Mouse (Mus musculus) embryonic facial prominence, embryonic 14.5 days (tissue): ENCODE results near the gene Myl7. TPM values are rescaled to one million over a fixed set of nuclear protein-coding genes. Genes with fewer than 3 reads are reported as not detected.
A peak's percentile ranks its signal among the peaks of the same experiment; 100 is the strongest.

Source experiments
- ATAC-seq: fragments of 200-750 bp; cut with Nextera tagmentation; 2 replicates; pipeline ENCODE4 v1.8.0; 2017; ENCODE audit warnings: low read depth, moderate number of reproducible peaks, moderate TSS enrichment
- DNase-seq: peaks from one replicate; pipeline ENCODE4 v3.0.0-alpha.2; 2015; ENCODE audit warnings: low spot score
- H3K27ac ChIP-seq: fragments of 300-500 bp; sonication (generic); replicated peaks from 2 replicates; pipeline ENCODE4 v1.5.1; 2014; ENCODE audit warnings: low read depth, mild to moderate bottlenecking, low read length, moderate library complexity
- H3K27me3 ChIP-seq: fragments of 300-500 bp; sonication (generic); replicated peaks from 2 replicates; pipeline ENCODE4 v1.6.1; 2014; ENCODE audit warnings: low read length; ENCODE audit not compliant: control insufficient read depth, insufficient read depth
- H3K36me3 ChIP-seq: fragments of 300-500 bp; sonication (generic); 2 replicates; pipeline ENCODE4 v1.6.1; 2014; ENCODE audit warnings: low read length, mixed read lengths; ENCODE audit not compliant: control insufficient read depth, insufficient read depth
- H3K4me1 ChIP-seq: fragments of 300-500 bp; sonication (generic); 2 replicates; pipeline ENCODE4 v1.6.1; 2014; ENCODE audit warnings: antibody characterized with exemption, low read length; ENCODE audit not compliant: control insufficient read depth, insufficient read depth
- H3K4me2 ChIP-seq: fragments of 300-500 bp; sonication (generic); 2 replicates; pipeline ENCODE4 v1.6.1; 2014; ENCODE audit warnings: low read depth, mild to moderate bottlenecking, low read length, moderate library complexity, mixed read lengths
- H3K4me3 ChIP-seq: fragments of 300-500 bp; sonication (generic); 2 replicates; pipeline ENCODE4 v1.5.1; 2014; ENCODE audit warnings: low read depth, mild to moderate bottlenecking, low read length
- H3K9ac ChIP-seq: fragments of 300-500 bp; sonication (generic); 2 replicates; pipeline ENCODE4 v1.6.1; 2014; ENCODE audit warnings: low read depth, mild to moderate bottlenecking, low read length, moderate library complexity, mixed read lengths
- H3K9me3 ChIP-seq: fragments of 300-500 bp; sonication (generic); 2 replicates; pipeline ENCODE4 v1.6.1; 2016; ENCODE audit warnings: low read length; ENCODE audit not compliant: control insufficient read depth
- WGBS: fragments of 180-500 bp; shearing (Covaris S2); extraction: QIAGEN DNeasy Blood & Tissue Kit; methylation state at CpG from one replicate; pipeline ENCODE4 v1.1.7; 2014; 5-methylcytosine and 5-hydroxymethylcytosine counted together
- polyA plus RNA-seq: library from polyadenylated mRNA; unstranded; fragments of >200 nt; fragmentation: Nextera tagmentation; extraction: Ambion mirVana; gene quantifications from 2 replicates; pipeline ENCODE4 v1.2.1, GENCODE M21; 2014

Gene Myl7
- polyA plus RNA-seq, 1 experiment from 2014 or later: 0.63 TPM

GRCm38 (mm10) chr11:5869331-5869730 is 29.3 kb downstream of the Myl7 start:
- DNase-seq (no peak), ATAC-seq (no peak)
- H3K9ac ChIP-seq: no peak overlapping the region
- H3K4me3 ChIP-seq: no peak overlapping the region
- H3K27me3 ChIP-seq: no peaks in the 10 kb centered on the region
- H3K27ac ChIP-seq: no peak overlapping the region
- H3K4me1 ChIP-seq: no peaks in the 10 kb centered on the region
- WGBS: 91% methylated on average over 16 of the region's 16 CpGs
- H3K4me2 ChIP-seq: no peak overlapping the region
- H3K9me3 ChIP-seq: no peaks in the 10 kb centered on the region
- peaks cover 84% of the 10 kb centered on the region for H3K36me3 ChIP-seq

GRCm38 (mm10) chr11:5868324-5868723 is 30.3 kb downstream of the Myl7 start:
- Histone ChIP-seq H3K9ac (no peak overlapping the region), H3K36me3 (peaks cover 74% of the 10 kb centered on the region), H3K4me3 (no peak overlapping the region), H3K27ac (no peak overlapping the region), H3K4me1 (0 out of 2 replicates have a peak, but pooled peaks cover under 1% of the 10 kb centered on the region), H3K27me3 (no peaks in the 10 kb centered on the region), H3K9me3 (no peaks in the 10 kb centered on the region), H3K4me2 (no peak overlapping the region)
- ATAC-seq (no peak), DNase-seq (no peak)
- WGBS: 89% methylated on average over 12 of the region's 12 CpGs

GRCm38 (mm10) chr11:5867196-5867595 is 31.4 kb downstream of the Myl7 start:
- 75% methylated on average over 2 of the region's 2 CpGs for WGBS
- Histone ChIP-seq H3K9me3 (no peaks in the 10 kb centered on the region), H3K36me3 (peaks cover 62% of the 10 kb centered on the region), H3K4me3 (no peak overlapping the region), H3K4me2 (no peak overlapping the region), H3K27ac (no peak overlapping the region), H3K27me3 (peaks cover 2% of the 10 kb centered on the region; the same call in 1 of the 2 replicates), H3K4me1 (0 out of 2 replicates have a peak, but pooled peaks cover 10% of the 10 kb centered on the region), H3K9ac (no peak overlapping the region)
- ATAC-seq (no peak), DNase-seq (no peak)

GRCm38 (mm10) chr11:5862394-5863105 is 36.0 kb downstream of the Myl7 start:
- Histone ChIP-seq H3K27me3 (peaks cover 15% of the 10 kb centered on the region; the same call in 1 of the 2 replicates), H3K9ac (peak overlapping the region; percentile 79), H3K4me2 (peak overlapping the region; percentile 86), H3K4me1 (peaks cover 19% of the 10 kb centered on the region; the same call in 1 of the 2 replicates), H3K27ac (0 out of 2 replicates have a peak overlapping the region, but pooled peaks have one; percentile 33), H3K9me3 (no peaks in the 10 kb centered on the region), H3K4me3 (peak overlapping the region; percentile 49), H3K36me3 (peaks cover 17% of the 10 kb centered on the region; the same call in 1 of the 2 replicates)
- ATAC-seq (no peak), DNase-seq (no peak)
- WGBS: 20% methylated on average over 15 of the region's 15 CpGs

- Histone ChIP-seq H3K4me2 (peak within 1 kb of the TSS; percentile 86), H3K27ac (peak within 1 kb of the TSS; percentile 33; the same call in 1 of the 2 replicates), H3K4me3 (peak within 1 kb of the TSS; percentile 49), H3K4me1 (peaks cover 19% of the 10 kb centered on the region), H3K9me3 (no peaks in the 10 kb centered on the region), H3K27me3 (peaks cover 15% of the 10 kb centered on the region; the same call in 1 of the 2 replicates), H3K9ac (peak within 1 kb of the TSS; percentile 79), H3K36me3 (peaks cover 16% of the 10 kb centered on the region; the same call in 1 of the 2 replicates)
- WGBS: 1% methylated on average over 47 of the region's 59 CpGs
- peak; percentile 79 for DNase-seq
- ATAC-seq: peak; percentile 80
Measured at GRCm38 (mm10) chr11:5861678-5862393, 36.7 kb downstream of the Myl7 start, which contains the start of gene Aebp1. Aebp1 (plus strand) TSS chr11:5861947.

GRCm38 (mm10) chr11:5860639-5861038 is 37.9 kb downstream of the Myl7 start:
- no peak overlapping the region for H3K4me2 ChIP-seq
- WGBS: 60% methylated on average over 6 of the region's 6 CpGs
- H3K4me3 ChIP-seq: no peak overlapping the region
- peak; percentile 30 for DNase-seq
- peaks cover 15% of the 10 kb centered on the region; the same call in 1 of the 2 replicates for H3K27me3 ChIP-seq
- H3K9ac ChIP-seq: no peak overlapping the region
- H3K4me1 ChIP-seq: peaks cover 31% of the 10 kb centered on the region
- no peaks in the 10 kb centered on the region for H3K9me3 ChIP-seq
- no peak overlapping the region for H3K27ac ChIP-seq
- peaks cover 12% of the 10 kb centered on the region; the same call in 1 of the 2 replicates for H3K36me3 ChIP-seq
- no peak for ATAC-seq

- peaks cover 32% of the 10 kb centered on the region for H3K4me1 ChIP-seq
- peaks cover 6% of the 10 kb centered on the region; the same call in 1 of the 2 replicates for H3K36me3 ChIP-seq
- no peak overlapping the region for H3K4me2 ChIP-seq
- no peak overlapping the region for H3K9ac ChIP-seq
- DNase-seq: no peak
- ATAC-seq: no peak
- H3K9me3 ChIP-seq: no peaks in the 10 kb centered on the region
- H3K27me3 ChIP-seq: peaks cover 15% of the 10 kb centered on the region; the same call in 1 of the 2 replicates
- H3K27ac ChIP-seq: no peak overlapping the region
- H3K4me3 ChIP-seq: no peak overlapping the region
- 82% methylated on average over 13 of the region's 13 CpGs for WGBS
Measured at GRCm38 (mm10) chr11:5859883-5860550, 38.6 kb downstream of the Myl7 start.

- H3K4me3 ChIP-seq: no peak overlapping the region
- DNase-seq (no peak), ATAC-seq (no peak)
- H3K27me3 ChIP-seq: peaks cover 15% of the 10 kb centered on the region; the same call in 1 of the 2 replicates
- H3K27ac ChIP-seq: no peak overlapping the region
- no peaks in the 10 kb centered on the region for H3K9me3 ChIP-seq
- no peak overlapping the region for H3K4me2 ChIP-seq
- no peak overlapping the region for H3K9ac ChIP-seq
- WGBS: 71% methylated on average over 1 of the region's 1 CpGs
- no peaks in the 10 kb centered on the region for H3K36me3 ChIP-seq
- peaks cover 32% of the 10 kb centered on the region for H3K4me1 ChIP-seq
Measured at GRCm38 (mm10) chr11:5858723-5859122, 39.9 kb downstream of the Myl7 start.
